Mouse (Mus musculus) lung, adult 2 months (tissue): Measurements from ENCODE around the gene Susd6.

ENCODE experiments used
- CTCF ChIP-seq: fragments of 200-500 bp; IDR thresholded peaks from 2 replicates; pipeline ENCODE4 v1.5.1; 2011; ENCODE audit warnings: mild to moderate bottlenecking, low read length, control low read depth; ENCODE audit not compliant: insufficient read depth
- POLR2A ChIP-seq: fragments of 200-500 bp; IDR thresholded peaks from 2 replicates; pipeline ENCODE4 v1.6.1; 2011; ENCODE audit warnings: low read depth, mild to moderate bottlenecking, control low read depth, low read length, borderline replicate concordance; ENCODE audit errors: extremely low read depth

- TF ChIP-seq POLR2A (no peak), CTCF (no peak)
Measured at GRCm38 (mm10) chr12:80833541-80833940, 43.2 kb downstream of the Susd6 start.
